Mouse (Mus musculus) erythroid progenitor cell, adult 5-6 weeks (primary cell): ENCODE data around the gene Zbtb8b. TPM values are rescaled to one million over a fixed set of nuclear protein-coding genes. Genes with fewer than 3 reads are reported as not detected.
A peak's percentile ranks its signal among the peaks of the same experiment; 100 is the strongest.

Experiments
- ATAC-seq: replicated peaks from 2 replicates; pipeline ENCODE4 v1.8.0; 2016; ENCODE audit warnings: moderate number of reproducible peaks, mild to moderate bottlenecking, moderate TSS enrichment, inconsistent platforms; ENCODE audit not compliant: poor library complexity, low FRiP score, severe bottlenecking
- total RNA-seq, 2 experiments: library from RNA; stranded (forward) in 1 of 2; stranded (reverse) in 1 of 2; fragments of 150-400 nt in 1 of 2; fragments of 186-747, 209-891 nt in 1 of 2; gene quantifications; 2 replicates each; pipeline versions ENCODE4 v1.2.3 to v1.2.4; 2015 to 2017; ENCODE audit warnings: low replicate concordance in 2 of 2

Zbtb8b gene
- total RNA-seq, 2 experiments from 2014 or later: not detected

- ATAC-seq: no peak
These were observed 60.8 kb downstream of the Zbtb8b start for GRCm38 (mm10) chr4:129379805-129380204.

GRCm38 (mm10) chr4:129377601-129378390, 62.9 kb downstream of the Zbtb8b start, which contains the start of gene Zbtb8a:
Gene Zbtb8a (minus strand): TSS chr4:129378116.
- peak; percentile 21 for ATAC-seq

- ATAC-seq: peak; percentile 79
These were observed 63.6 kb downstream of the Zbtb8b start for GRCm38 (mm10) chr4:129376961-129377545.

DNA sequence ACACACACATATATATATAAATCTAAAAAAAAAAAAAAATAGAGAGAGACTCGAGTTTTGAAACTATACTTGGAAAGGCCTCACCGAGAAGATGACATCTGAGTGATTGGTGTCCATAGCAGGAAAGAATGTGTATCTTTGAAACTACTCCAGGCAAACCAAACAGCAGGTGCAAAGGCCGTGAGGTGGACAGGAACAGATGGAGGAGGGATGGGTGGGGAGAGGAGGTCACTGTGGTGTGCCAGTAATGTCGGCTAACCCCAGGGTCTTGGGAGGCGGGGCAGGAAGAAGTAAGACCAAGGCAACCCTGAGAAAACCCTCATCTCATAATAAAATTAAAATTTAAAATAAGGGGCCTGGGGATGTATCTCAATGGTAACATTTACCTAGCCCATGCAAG, 64.8 kb downstream of the Zbtb8b start:
- no peak for ATAC-seq

Other genes with a start within 250 kb of the Zbtb8b start
- not detected in 2 replicates for gene C77080, start 179.4 kb downstream of the Zbtb8b start, total RNA-seq (2015; ENCODE audit: low replicate concordance)
- gene C77080, start 179.4 kb downstream of the Zbtb8b start, total RNA-seq (2017; ENCODE audit: low replicate concordance): not detected in 2 replicates
- not detected in 2 replicates for gene Sync, start 153.2 kb downstream of the Zbtb8b start, total RNA-seq (2015; ENCODE audit: low replicate concordance)
- not detected in 2 replicates for gene Sync, start 153.2 kb downstream of the Zbtb8b start, total RNA-seq (2017; ENCODE audit: low replicate concordance)
- gene Rbbp4, start 105.5 kb downstream of the Zbtb8b start, total RNA-seq (2015; ENCODE audit: low replicate concordance): 177 and 270 TPM in 2 replicates
- 159 and 296 TPM in 2 replicates for gene Rbbp4, start 105.5 kb downstream of the Zbtb8b start, total RNA-seq (2017; ENCODE audit: low replicate concordance)
- 11.5 and 16.8 TPM in 2 replicates for gene Zbtb8os, start 105.2 kb downstream of the Zbtb8b start, total RNA-seq (2015; ENCODE audit: low replicate concordance)
- 16.3 and 23.0 TPM in 2 replicates for gene Zbtb8os, start 105.2 kb downstream of the Zbtb8b start, total RNA-seq (2017; ENCODE audit: low replicate concordance)
- 1.7 and 6.1 TPM in 2 replicates for gene Zbtb8a, start 62.7 kb downstream of the Zbtb8b start, total RNA-seq (2015; ENCODE audit: low replicate concordance)
- 0.98 and 4.6 TPM in 2 replicates for gene Zbtb8a, start 62.7 kb downstream of the Zbtb8b start, total RNA-seq (2017; ENCODE audit: low replicate concordance)
- 127 and 193 TPM in 2 replicates for gene Bsdc1, start 20.7 kb upstream of the Zbtb8b start, total RNA-seq (2015; ENCODE audit: low replicate concordance)
- 200 and 208 TPM in 2 replicates for gene Bsdc1, start 20.7 kb upstream of the Zbtb8b start, total RNA-seq (2017; ENCODE audit: low replicate concordance)
- not detected in 2 replicates for gene Tssk3, start 50.2 kb upstream of the Zbtb8b start, total RNA-seq (2015; ENCODE audit: low replicate concordance)
- not detected in 2 replicates for gene Tssk3, start 50.2 kb upstream of the Zbtb8b start, total RNA-seq (2017; ENCODE audit: low replicate concordance)
- 7.5 TPM in 1 of 2 replicates, not detected in the other for gene Fam229a, start 50.3 kb upstream of the Zbtb8b start, total RNA-seq (2015; ENCODE audit: low replicate concordance)
- gene Fam229a, start 50.3 kb upstream of the Zbtb8b start, total RNA-seq (2017; ENCODE audit: low replicate concordance): not detected in 2 replicates
- 13.8 and 16.9 TPM in 2 replicates for gene Marcksl1, start 72.7 kb upstream of the Zbtb8b start, total RNA-seq (2015; ENCODE audit: low replicate concordance)
- 4.4 and 10.6 TPM in 2 replicates for gene Marcksl1, start 72.7 kb upstream of the Zbtb8b start, total RNA-seq (2017; ENCODE audit: low replicate concordance)
- gene Hdac1, start 101.9 kb upstream of the Zbtb8b start, total RNA-seq (2015; ENCODE audit: low replicate concordance): 100 and 125 TPM in 2 replicates
- 102 and 111 TPM in 2 replicates for gene Hdac1, start 101.9 kb upstream of the Zbtb8b start, total RNA-seq (2017; ENCODE audit: low replicate concordance)
- gene Lck, start 132.8 kb upstream of the Zbtb8b start, total RNA-seq (2015; ENCODE audit: low replicate concordance): 8.0 and 23.1 TPM in 2 replicates
- gene Lck, start 132.8 kb upstream of the Zbtb8b start, total RNA-seq (2017; ENCODE audit: low replicate concordance): 8.5 and 10.1 TPM in 2 replicates
- not detected in 2 replicates for gene Fam167b, start 137.7 kb upstream of the Zbtb8b start, total RNA-seq (2015; ENCODE audit: low replicate concordance)
- gene Fam167b, start 137.7 kb upstream of the Zbtb8b start, total RNA-seq (2017; ENCODE audit: low replicate concordance): not detected in 2 replicates
- gene Eif3i, start 159.8 kb upstream of the Zbtb8b start, total RNA-seq (2015; ENCODE audit: low replicate concordance): 79.6 and 96.9 TPM in 2 replicates
- gene Eif3i, start 159.8 kb upstream of the Zbtb8b start, total RNA-seq (2017; ENCODE audit: low replicate concordance): 59.7 and 69.6 TPM in 2 replicates
- 113 and 124 TPM in 2 replicates for gene Tmem234, start 159.8 kb upstream of the Zbtb8b start, total RNA-seq (2015; ENCODE audit: low replicate concordance)
- gene Tmem234, start 159.8 kb upstream of the Zbtb8b start, total RNA-seq (2017; ENCODE audit: low replicate concordance): 96.7 and 118 TPM in 2 replicates
- gene Dcdc2b, start 173.4 kb upstream of the Zbtb8b start, total RNA-seq (2015; ENCODE audit: low replicate concordance): 2.9 TPM in 1 of 2 replicates, not detected in the other
- gene Dcdc2b, start 173.4 kb upstream of the Zbtb8b start, total RNA-seq (2017; ENCODE audit: low replicate concordance): 3.7 TPM in 1 of 2 replicates, not detected in the other
- gene Iqcc, start 178.2 kb upstream of the Zbtb8b start, total RNA-seq (2015; ENCODE audit: low replicate concordance): 4.3 and 14.3 TPM in 2 replicates
- gene Iqcc, start 178.2 kb upstream of the Zbtb8b start, total RNA-seq (2017; ENCODE audit: low replicate concordance): 4.0 and 10.7 TPM in 2 replicates
- 21.6 and 23.1 TPM in 2 replicates for gene Ccdc28b, start 183.1 kb upstream of the Zbtb8b start, total RNA-seq (2015; ENCODE audit: low replicate concordance)
- 2.7 and 13.2 TPM in 2 replicates for gene Ccdc28b, start 183.1 kb upstream of the Zbtb8b start, total RNA-seq (2017; ENCODE audit: low replicate concordance)
- 8.4 and 9.7 TPM in 2 replicates for gene Txlna, start 200.2 kb upstream of the Zbtb8b start, total RNA-seq (2015; ENCODE audit: low replicate concordance)
- gene Txlna, start 200.2 kb upstream of the Zbtb8b start, total RNA-seq (2017; ENCODE audit: low replicate concordance): 20.7 and 35.0 TPM in 2 replicates
- gene Kpna6, start 231.9 kb upstream of the Zbtb8b start, total RNA-seq (2015; ENCODE audit: low replicate concordance): 7.5 and 16.2 TPM in 2 replicates
- gene Kpna6, start 231.9 kb upstream of the Zbtb8b start, total RNA-seq (2017; ENCODE audit: low replicate concordance): 8.7 and 14.6 TPM in 2 replicates